Mouse (Mus musculus): ENCODE measurements around the gene Csnk2a1. TPM values are rescaled to one million over a fixed set of nuclear protein-coding genes. Genes with fewer than 3 reads are reported as not detected.

Csnk2a1 gene
- polyA plus RNA-seq, 1 experiment = 70.2 TPM

GRCm38 (mm10) chr2:152292475-152292874 is 65.8 kb downstream of the Csnk2a1 start:
- Histone ChIP-seq H3K4me3 (replicated peaks; ENCODE audit: insufficient read depth, low read depth, low read length) (no peak overlapping the region), H3K27ac (ENCODE audit: insufficient read depth, low read length) (no peak overlapping the region), H3K27me3 (ENCODE audit: control insufficient read depth, insufficient read depth, low read length) (no peaks in the 10 kb centered on the region), H3K4me1 (ENCODE audit: control insufficient read depth, insufficient read depth, low read length) (peaks cover 5% of the 10 kb centered on the region; the same call in 1 of the 2 replicates)
- 66% methylated on average over 2 of the region's 2 CpGs for WGBS
- no peak for TF ChIP-seq CTCF (IDR thresholded peaks at IDR 0.05; ENCODE audit: borderline replicate concordance, insufficient read depth, low read depth, low read length)
- no peak for TF ChIP-seq POLR2A (IDR thresholded peaks at IDR 0.05; ENCODE audit: borderline replicate concordance, insufficient read depth, low read length)
- DNase-seq = no peak

DNA sequence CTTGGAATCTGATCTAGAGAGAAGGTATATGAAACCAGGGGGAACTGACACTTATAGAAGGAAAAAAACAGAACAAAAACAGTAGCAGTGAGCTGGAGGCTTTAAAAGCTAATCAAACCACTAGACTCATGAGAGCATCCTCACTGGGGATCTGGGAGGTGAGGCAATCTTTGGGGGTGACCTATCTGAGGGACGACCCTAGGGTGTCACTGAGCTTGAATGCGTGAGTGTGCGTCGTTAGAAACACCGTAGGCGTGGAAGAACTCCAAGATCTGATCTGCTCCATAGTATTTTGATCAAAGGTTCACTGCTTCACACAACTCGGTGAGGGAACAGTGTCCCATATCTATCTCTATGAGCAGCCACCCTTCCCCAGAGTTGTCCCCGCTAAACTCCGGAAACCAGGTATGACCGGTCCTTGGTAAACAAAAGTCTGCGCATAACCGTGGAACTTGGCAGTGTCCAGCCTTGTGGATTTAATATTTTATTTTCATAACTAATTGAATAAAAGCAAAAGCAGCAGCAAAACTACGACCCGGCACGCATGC is 66.6 kb downstream of the Csnk2a1 start:
- Histone ChIP-seq H3K4me3 (replicated peaks; ENCODE audit: insufficient read depth, low read depth, low read length) (peak overlapping the region; percentile 88), H3K4me1 (ENCODE audit: control insufficient read depth, insufficient read depth, low read length) (peaks cover 7% of the 10 kb centered on the region; the same call in 1 of the 2 replicates)
- WGBS = under 1% methylated on average over 15 of the region's 15 CpGs

DNA sequence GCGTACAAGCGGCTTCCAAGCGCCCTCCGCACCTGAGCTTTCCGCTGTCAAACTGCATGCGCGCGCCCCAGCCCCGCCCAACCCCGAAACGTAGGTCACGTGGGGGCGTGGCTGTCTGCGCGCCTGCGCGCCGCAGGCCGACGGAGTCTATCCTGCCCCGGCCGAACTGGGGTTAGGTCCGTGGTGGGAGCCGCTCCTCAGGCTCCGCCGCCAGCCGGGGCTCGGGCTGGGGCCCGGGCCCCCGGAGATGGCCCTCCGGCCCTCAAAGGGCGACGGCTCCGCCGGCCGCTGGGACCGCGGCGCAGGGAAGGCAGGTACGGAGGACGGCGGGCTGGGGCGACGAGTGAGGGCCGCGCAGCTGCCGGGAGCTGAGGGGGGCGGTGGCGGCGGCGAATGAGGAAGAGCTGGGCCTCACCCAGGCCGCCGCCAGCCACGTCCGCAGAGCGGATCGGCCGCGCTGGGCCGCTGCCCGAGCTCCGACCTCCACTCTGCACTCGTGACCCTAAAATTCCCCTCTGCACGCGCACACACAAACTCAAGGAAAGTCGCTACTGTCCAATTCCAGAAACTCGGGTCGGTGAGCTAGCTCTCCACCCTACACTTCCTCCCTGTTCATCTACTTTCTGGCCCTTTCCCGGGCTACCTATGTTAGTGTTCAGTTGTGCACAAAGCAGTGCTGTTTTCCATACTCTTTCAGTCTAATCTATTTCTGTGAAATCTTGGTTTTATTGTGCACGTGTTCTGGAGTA is 67.3 kb downstream of the Csnk2a1 start, which contains the start of gene Tbc1d20:
Gene Tbc1d20, plus strand, starts transcription at position 102 of the 749 bp plus-strand sequence.
- peak; percentile 93 for DNase-seq
- peak; percentile 92 for TF ChIP-seq POLR2A (IDR thresholded peaks at IDR 0.05; ENCODE audit: borderline replicate concordance, insufficient read depth, low read length)
- no peak for TF ChIP-seq CTCF (IDR thresholded peaks at IDR 0.05; ENCODE audit: borderline replicate concordance, insufficient read depth, low read depth, low read length)
- Histone ChIP-seq H3K4me3 (replicated peaks; ENCODE audit: insufficient read depth, low read depth, low read length) (peak within 1 kb of the TSS; percentile 88), H3K27me3 (ENCODE audit: control insufficient read depth, insufficient read depth, low read length) (no peaks in the 10 kb centered on the region), H3K4me1 (ENCODE audit: control insufficient read depth, insufficient read depth, low read length) (peaks cover 7% of the 10 kb centered on the region; the same call in 1 of the 2 replicates), H3K27ac (ENCODE audit: insufficient read depth, low read length) (peak within 1 kb of the TSS; percentile 36)
- 1% methylated on average over 69 of the region's 70 CpGs for WGBS

More for the DNA sequence above, 66.6 kb downstream of the Csnk2a1 start:
- no peaks in the 10 kb centered on the region for H3K27me3 ChIP-seq (ENCODE audit: control insufficient read depth, insufficient read depth, low read length)
- TF ChIP-seq CTCF (IDR thresholded peaks at IDR 0.05; ENCODE audit: borderline replicate concordance, insufficient read depth, low read depth, low read length) (no peak), POLR2A (IDR thresholded peaks at IDR 0.05; ENCODE audit: borderline replicate concordance, insufficient read depth, low read length) (no peak)
- DNase-seq = no peak
- peak overlapping the region; percentile 1; the same call in 1 of the 2 replicates for H3K27ac ChIP-seq (ENCODE audit: insufficient read depth, low read length)

GRCm38 (mm10) chr2:152294541-152294940 is 67.9 kb downstream of the Csnk2a1 start:
- TF ChIP-seq POLR2A (IDR thresholded peaks at IDR 0.05; ENCODE audit: borderline replicate concordance, insufficient read depth, low read length) (no peak), CTCF (IDR thresholded peaks at IDR 0.05; ENCODE audit: borderline replicate concordance, insufficient read depth, low read depth, low read length) (no peak)
- no peak for DNase-seq
- Histone ChIP-seq H3K27me3 (ENCODE audit: control insufficient read depth, insufficient read depth, low read length) (no peaks in the 10 kb centered on the region), H3K4me1 (ENCODE audit: control insufficient read depth, insufficient read depth, low read length) (peaks cover 7% of the 10 kb centered on the region; the same call in 1 of the 2 replicates), H3K27ac (ENCODE audit: insufficient read depth, low read length) (no peak overlapping the region), H3K4me3 (replicated peaks; ENCODE audit: insufficient read depth, low read depth, low read length) (peak overlapping the region; percentile 88)
- WGBS = 34% methylated on average over 5 of the region's 5 CpGs

DNA sequence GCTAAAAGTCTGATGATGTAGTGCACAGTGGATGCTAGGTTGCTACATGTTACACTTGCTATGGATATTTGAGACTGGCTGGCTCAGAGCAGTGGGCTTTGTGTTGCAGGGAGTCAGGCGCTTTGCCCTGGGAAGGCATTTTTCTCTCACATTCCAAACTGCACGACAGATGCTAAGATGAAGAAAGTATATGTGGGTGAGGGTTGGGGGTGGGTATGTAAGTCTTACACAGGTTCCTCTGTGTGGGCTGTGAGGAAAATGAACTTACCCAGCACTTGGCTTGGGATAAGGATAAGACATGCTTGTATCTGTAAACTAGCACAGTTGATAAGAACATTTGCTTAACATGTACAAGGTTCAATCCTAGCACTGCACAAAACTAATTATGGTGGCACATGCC is 76.2 kb downstream of the Csnk2a1 start:
- WGBS = 81% methylated on average over 2 of the region's 2 CpGs
- no peak for DNase-seq

GRCm38 (mm10) chr2:152303781-152304180 is 77.1 kb downstream of the Csnk2a1 start:
- Histone ChIP-seq H3K27me3 (ENCODE audit: control insufficient read depth, insufficient read depth, low read length) (no peaks in the 10 kb centered on the region), H3K4me3 (replicated peaks; ENCODE audit: insufficient read depth, low read depth, low read length) (no peak overlapping the region), H3K27ac (ENCODE audit: insufficient read depth, low read length) (no peak overlapping the region), H3K4me1 (ENCODE audit: control insufficient read depth, insufficient read depth, low read length) (no peaks in the 10 kb centered on the region)
- DNase-seq = no peak
- TF ChIP-seq POLR2A (IDR thresholded peaks at IDR 0.05; ENCODE audit: borderline replicate concordance, insufficient read depth, low read length) (no peak), CTCF (IDR thresholded peaks at IDR 0.05; ENCODE audit: borderline replicate concordance, insufficient read depth, low read depth, low read length) (no peak)
- 82% methylated on average over 5 of the region's 5 CpGs for WGBS

More for the DNA sequence above, 76.2 kb downstream of the Csnk2a1 start:
- TF ChIP-seq POLR2A (IDR thresholded peaks at IDR 0.05; ENCODE audit: borderline replicate concordance, insufficient read depth, low read length) = no peak
- no peak for TF ChIP-seq CTCF (IDR thresholded peaks at IDR 0.05; ENCODE audit: borderline replicate concordance, insufficient read depth, low read depth, low read length)
- Histone ChIP-seq H3K27ac (ENCODE audit: insufficient read depth, low read length) (no peak overlapping the region), H3K4me3 (replicated peaks; ENCODE audit: insufficient read depth, low read depth, low read length) (no peak overlapping the region), H3K4me1 (ENCODE audit: control insufficient read depth, insufficient read depth, low read length) (no peaks in the 10 kb centered on the region), H3K27me3 (ENCODE audit: control insufficient read depth, insufficient read depth, low read length) (no peaks in the 10 kb centered on the region)

- Histone ChIP-seq H3K27me3 (ENCODE audit: control insufficient read depth, insufficient read depth, low read length) (no peaks in the 10 kb centered on the region), H3K4me3 (replicated peaks; ENCODE audit: insufficient read depth, low read depth, low read length) (no peak overlapping the region), H3K4me1 (ENCODE audit: control insufficient read depth, insufficient read depth, low read length) (no peaks in the 10 kb centered on the region), H3K27ac (ENCODE audit: insufficient read depth, low read length) (no peak overlapping the region)
- WGBS = 95% methylated on average over 6 of the region's 6 CpGs
- DNase-seq = no peak
- TF ChIP-seq POLR2A (IDR thresholded peaks at IDR 0.05; ENCODE audit: borderline replicate concordance, insufficient read depth, low read length) = no peak
- TF ChIP-seq CTCF (IDR thresholded peaks at IDR 0.05; ENCODE audit: borderline replicate concordance, insufficient read depth, low read depth, low read length) = no peak
Observed at GRCm38 (mm10) chr2:152305480-152305879, 78.8 kb downstream of the Csnk2a1 start.
